Mouse (Mus musculus) kidney, embryonic 14.5 days (tissue): ENCODE measurements at regions not wholly inside any gene's neighbourhood (a gene's known extent, or its start where the extent isn't known, plus 50 kb on each side); places are given as distances from the start of the nearest gene placed in this dataset.

ENCODE experiments used
- ATAC-seq: fragments of 200-750 bp; cut with Nextera tagmentation; 2 replicates; pipeline ENCODE4 v1.8.0; 2017; ENCODE audit warnings: moderate number of reproducible peaks, mild to moderate bottlenecking, moderate TSS enrichment, moderate library complexity; ENCODE audit not compliant: low FRiP score, low TSS enrichment
- H3K27ac ChIP-seq: fragments of 300-500 bp; sonication (generic); 2 replicates; pipeline ENCODE4 v1.5.1; 2014; ENCODE audit warnings: low read depth, mild to moderate bottlenecking, low read length, moderate library complexity, mixed read lengths
- H3K27me3 ChIP-seq: fragments of 300-500 bp; sonication (generic); 2 replicates; pipeline ENCODE4 v1.6.1; 2014; ENCODE audit warnings: mild to moderate bottlenecking, low read length; ENCODE audit not compliant: control insufficient read depth, insufficient read depth
- H3K36me3 ChIP-seq: fragments of 300-500 bp; sonication (generic); 2 replicates; pipeline ENCODE4 v1.6.1; 2014; ENCODE audit warnings: low read length, mixed read lengths; ENCODE audit not compliant: control insufficient read depth, insufficient read depth
- H3K4me1 ChIP-seq: fragments of 300-500 bp; sonication (generic); 2 replicates; pipeline ENCODE4 v1.6.1; 2014; ENCODE audit warnings: low read length, mixed read lengths; ENCODE audit not compliant: control insufficient read depth, insufficient read depth
- H3K4me2 ChIP-seq: fragments of 300-500 bp; sonication (generic); replicated peaks from 2 replicates; pipeline ENCODE4 v1.6.1; 2014; ENCODE audit warnings: low read depth, mild to moderate bottlenecking, low read length
- H3K4me3 ChIP-seq: fragments of 300-500 bp; sonication (generic); 2 replicates; pipeline ENCODE4 v1.5.1; 2014; ENCODE audit warnings: mild to moderate bottlenecking, low read length
- H3K9ac ChIP-seq: fragments of 300-500 bp; sonication (generic); 2 replicates; pipeline ENCODE4 v1.6.1; 2014; ENCODE audit warnings: low read depth, mild to moderate bottlenecking, low read length, moderate library complexity
- H3K9me3 ChIP-seq: fragments of 300-500 bp; sonication (generic); 2 replicates; pipeline ENCODE4 v1.6.1; 2016; ENCODE audit warnings: low read length; ENCODE audit not compliant: control insufficient read depth
- WGBS: fragments of 180-500 bp; shearing (Covaris S2); extraction: QIAGEN DNeasy Blood & Tissue Kit; methylation state at CpG from one replicate; pipeline ENCODE4 v1.1.7; 2014; 5-methylcytosine and 5-hydroxymethylcytosine counted together

GRCm38 (mm10) chr9:87421175-87421574, 165.8 kb upstream of the Cep162 start:
- Histone ChIP-seq H3K4me1 (no peaks in the 10 kb centered on the region), H3K9ac (no peak overlapping the region), H3K9me3 (no peaks in the 10 kb centered on the region), H3K27me3 (peaks cover 24% of the 10 kb centered on the region), H3K4me3 (no peak overlapping the region), H3K4me2 (no peak overlapping the region), H3K36me3 (no peaks in the 10 kb centered on the region), H3K27ac (no peak overlapping the region)
- ATAC-seq = no peak
- 43% methylated on average over 8 of the region's 8 CpGs for WGBS

- H3K4me1 ChIP-seq = no peaks in the 10 kb centered on the region
- H3K4me2 ChIP-seq = no peak overlapping the region
- no peak for ATAC-seq
- H3K36me3 ChIP-seq = no peaks in the 10 kb centered on the region
- no peaks in the 10 kb centered on the region for H3K9me3 ChIP-seq
- no peak overlapping the region for H3K4me3 ChIP-seq
- 11% methylated on average over 12 of the region's 12 CpGs for WGBS
- H3K27ac ChIP-seq = no peak overlapping the region
- H3K9ac ChIP-seq = no peak overlapping the region
- H3K27me3 ChIP-seq = peaks cover 24% of the 10 kb centered on the region
Observed at GRCm38 (mm10) chr9:87419376-87419775, 164.0 kb upstream of the Cep162 start.

GRCm38 (mm10) chr9:87412894-87413293, 157.6 kb upstream of the Cep162 start:
- H3K4me3 ChIP-seq = no peak overlapping the region
- no peak overlapping the region for H3K4me2 ChIP-seq
- no peaks in the 10 kb centered on the region for H3K9me3 ChIP-seq
- 28% methylated on average over 9 of the region's 9 CpGs for WGBS
- no peaks in the 10 kb centered on the region for H3K36me3 ChIP-seq
- H3K27ac ChIP-seq = no peak overlapping the region
- no peaks in the 10 kb centered on the region for H3K4me1 ChIP-seq
- H3K9ac ChIP-seq = no peak overlapping the region
- no peaks in the 10 kb centered on the region; the same call in 1 of the 2 replicates for H3K27me3 ChIP-seq
- ATAC-seq = no peak

- Histone ChIP-seq H3K27me3 (no peaks in the 10 kb centered on the region), H3K4me3 (no peak overlapping the region), H3K27ac (no peak overlapping the region), H3K9ac (no peak overlapping the region), H3K4me2 (no peak overlapping the region), H3K4me1 (no peaks in the 10 kb centered on the region), H3K36me3 (no peaks in the 10 kb centered on the region), H3K9me3 (no peaks in the 10 kb centered on the region)
- no peak for ATAC-seq
- 59% methylated on average over 7 of the region's 7 CpGs for WGBS
Observed at GRCm38 (mm10) chr9:87411044-87411443, 155.7 kb upstream of the Cep162 start.

GRCm38 (mm10) chr9:87409736-87410135, 154.4 kb upstream of the Cep162 start:
- H3K4me1 ChIP-seq = no peaks in the 10 kb centered on the region
- H3K4me3 ChIP-seq = no peak overlapping the region
- no peaks in the 10 kb centered on the region for H3K27me3 ChIP-seq
- ATAC-seq = no peak
- no peak overlapping the region for H3K4me2 ChIP-seq
- 86% methylated on average over 3 of the region's 3 CpGs for WGBS
- H3K9me3 ChIP-seq = no peaks in the 10 kb centered on the region
- no peak overlapping the region for H3K27ac ChIP-seq
- no peaks in the 10 kb centered on the region for H3K36me3 ChIP-seq
- H3K9ac ChIP-seq = no peak overlapping the region

GRCm38 (mm10) chr9:87408805-87409204, 153.5 kb upstream of the Cep162 start:
- no peak overlapping the region for H3K4me2 ChIP-seq
- no peaks in the 10 kb centered on the region for H3K27me3 ChIP-seq
- 77% methylated on average over 8 of the region's 8 CpGs for WGBS
- no peak overlapping the region for H3K9ac ChIP-seq
- 0 out of 2 replicates have a peak, but pooled peaks have one; percentile 32 for ATAC-seq
- no peaks in the 10 kb centered on the region for H3K36me3 ChIP-seq
- no peak overlapping the region for H3K4me3 ChIP-seq
- no peak overlapping the region for H3K27ac ChIP-seq
- no peaks in the 10 kb centered on the region for H3K9me3 ChIP-seq
- no peaks in the 10 kb centered on the region for H3K4me1 ChIP-seq

GRCm38 (mm10) chr9:87406476-87406875, 151.1 kb upstream of the Cep162 start:
- Histone ChIP-seq H3K9me3 (no peaks in the 10 kb centered on the region), H3K4me1 (no peaks in the 10 kb centered on the region), H3K4me2 (no peak overlapping the region), H3K4me3 (no peak overlapping the region), H3K27me3 (no peaks in the 10 kb centered on the region), H3K27ac (no peak overlapping the region), H3K9ac (no peak overlapping the region), H3K36me3 (no peaks in the 10 kb centered on the region)
- 69% methylated on average over 12 of the region's 12 CpGs for WGBS
- ATAC-seq = no peak

GRCm38 (mm10) chr9:87405115-87405720, 149.9 kb upstream of the Cep162 start:
- Histone ChIP-seq H3K4me3 (no peak overlapping the region), H3K4me2 (no peak overlapping the region), H3K27me3 (no peaks in the 10 kb centered on the region), H3K36me3 (no peaks in the 10 kb centered on the region), H3K9ac (no peak overlapping the region), H3K4me1 (no peaks in the 10 kb centered on the region), H3K9me3 (no peaks in the 10 kb centered on the region), H3K27ac (no peak overlapping the region)
- 85% methylated on average over 7 of the region's 7 CpGs for WGBS
- ATAC-seq = no peak

- WGBS = 81% methylated on average over 3 of the region's 3 CpGs
- Histone ChIP-seq H3K9me3 (no peaks in the 10 kb centered on the region), H3K4me3 (no peak overlapping the region), H3K27me3 (no peaks in the 10 kb centered on the region), H3K4me2 (no peak overlapping the region), H3K36me3 (no peaks in the 10 kb centered on the region), H3K4me1 (no peaks in the 10 kb centered on the region), H3K27ac (no peak overlapping the region), H3K9ac (no peak overlapping the region)
- ATAC-seq = no peak
Observed at GRCm38 (mm10) chr9:87402010-87402409, 146.7 kb upstream of the Cep162 start.
